Mouse (Mus musculus) liver, adult 2 months (tissue): ENCODE measurements at regions not wholly inside any gene's neighbourhood (a gene's known extent, or its start where the extent isn't known, plus 50 kb on each side); places are given as distances from the start of the nearest gene placed in this dataset.

ENCODE experiments used
- DNase-seq: peaks from one replicate; pipeline ENCODE4 v3.0.0-alpha.2; 2011; ENCODE audit warnings: low read depth, low spot score; ENCODE audit errors: extremely low read depth
- H3K27ac ChIP-seq: fragments of 200-500 bp; replicated peaks from 2 replicates; pipeline ENCODE4 v1.5.1; 2012; ENCODE audit warnings: low read depth, mild to moderate bottlenecking, control low read depth, inconsistent platforms, low read length; ENCODE audit not compliant: insufficient read depth
- H3K27me3 ChIP-seq: fragments of 200-500 bp; 2 replicates; pipeline ENCODE4 v1.6.1; 2012; ENCODE audit warnings: mild to moderate bottlenecking, moderate library complexity, low read length, inconsistent platforms; ENCODE audit not compliant: control insufficient read depth, insufficient read depth
- H3K36me3 ChIP-seq: fragments of 200-500 bp; 2 replicates; pipeline ENCODE4 v1.6.1; 2012; ENCODE audit warnings: low read length, inconsistent platforms; ENCODE audit not compliant: control insufficient read depth, insufficient read depth
- H3K4me1 ChIP-seq: fragments of 200-500 bp; 2 replicates; pipeline ENCODE4 v1.6.1; 2011; ENCODE audit warnings: low read length; ENCODE audit not compliant: control insufficient read depth, insufficient read depth
- H3K4me3 ChIP-seq: fragments of 200-500 bp; 2 replicates; pipeline ENCODE4 v1.5.1; 2011; ENCODE audit warnings: low read depth, mild to moderate bottlenecking, control low read depth, low read length, moderate library complexity; ENCODE audit not compliant: insufficient read depth
- H3K79me2 ChIP-seq: fragments of 200-500 bp; 2 replicates; pipeline ENCODE4 v1.6.1; 2012; ENCODE audit warnings: inconsistent platforms, mild to moderate bottlenecking, low read length, moderate library complexity; ENCODE audit not compliant: control insufficient read depth, insufficient read depth
- H3K9ac ChIP-seq: fragments of 200-500 bp; 2 replicates; pipeline ENCODE4 v1.6.1; 2012; ENCODE audit warnings: low read depth, mild to moderate bottlenecking, control low read depth, inconsistent platforms, low read length
- CTCF ChIP-seq: fragments of 200-500 bp; IDR thresholded peaks from 2 replicates; pipeline ENCODE4 v1.5.1; 2011; ENCODE audit warnings: low read depth, low read length, control low read depth
- POLR2A ChIP-seq: fragments of 200-500 bp; IDR thresholded peaks from 2 replicates; pipeline ENCODE4 v1.6.1; 2011; ENCODE audit warnings: low read length, control low read depth; ENCODE audit not compliant: insufficient read depth; ENCODE audit errors: extremely low read depth
- WGBS: fragments of 180-500 bp; shearing (Covaris S2); methylation state at CpG from one replicate; pipeline ENCODE4 v1.1.7; 2018; 5-methylcytosine and 5-hydroxymethylcytosine counted together

GRCm38 (mm10) chr2:50796087-50796486 is 352.8 kb downstream of the Rnd3 start:
- no peak for TF ChIP-seq POLR2A
- TF ChIP-seq CTCF: no peak
- no peaks in the 10 kb centered on the region for H3K36me3 ChIP-seq
- H3K4me1 ChIP-seq: no peaks in the 10 kb centered on the region
- WGBS: 90% methylated on average over 3 of the region's 3 CpGs
- no peak overlapping the region for H3K9ac ChIP-seq
- no peak overlapping the region for H3K27ac ChIP-seq
- no peak overlapping the region for H3K4me3 ChIP-seq
- DNase-seq: no peak
- H3K79me2 ChIP-seq: no peaks in the 10 kb centered on the region
- no peaks in the 10 kb centered on the region for H3K27me3 ChIP-seq

GRCm38 (mm10) chr2:50793616-50794015 is 355.3 kb downstream of the Rnd3 start:
- no peaks in the 10 kb centered on the region for H3K36me3 ChIP-seq
- no peaks in the 10 kb centered on the region for H3K27me3 ChIP-seq
- no peak for DNase-seq
- no peak for TF ChIP-seq POLR2A
- no peak for TF ChIP-seq CTCF
- H3K27ac ChIP-seq: no peak overlapping the region
- H3K79me2 ChIP-seq: no peaks in the 10 kb centered on the region
- WGBS: 87% methylated on average over 2 of the region's 2 CpGs
- H3K9ac ChIP-seq: no peak overlapping the region
- H3K4me1 ChIP-seq: no peaks in the 10 kb centered on the region
- H3K4me3 ChIP-seq: no peak overlapping the region

- Histone ChIP-seq H3K36me3 (no peaks in the 10 kb centered on the region), H3K27ac (no peak overlapping the region), H3K9ac (no peak overlapping the region), H3K79me2 (no peaks in the 10 kb centered on the region), H3K27me3 (no peaks in the 10 kb centered on the region), H3K4me1 (no peaks in the 10 kb centered on the region), H3K4me3 (no peak overlapping the region)
- no peak for DNase-seq
- 91% methylated on average over 1 of the region's 1 CpGs for WGBS
- TF ChIP-seq CTCF (no peak), POLR2A (no peak)
Measured at GRCm38 (mm10) chr2:50793067-50793466, 355.8 kb downstream of the Rnd3 start.

GRCm38 (mm10) chr2:50789051-50789651 is 359.8 kb downstream of the Rnd3 start:
- no peak overlapping the region for H3K9ac ChIP-seq
- 29% methylated on average over 4 of the region's 4 CpGs for WGBS
- no peaks in the 10 kb centered on the region for H3K4me1 ChIP-seq
- peak; percentile 38 for DNase-seq
- H3K36me3 ChIP-seq: no peaks in the 10 kb centered on the region
- no peaks in the 10 kb centered on the region for H3K79me2 ChIP-seq
- H3K27ac ChIP-seq: peak overlapping the region; percentile 61; the same call in 1 of the 2 replicates
- no peak overlapping the region for H3K4me3 ChIP-seq
- no peaks in the 10 kb centered on the region for H3K27me3 ChIP-seq
- TF ChIP-seq CTCF (no peak), POLR2A (no peak)

GRCm38 (mm10) chr2:50772101-50772500 is 376.8 kb downstream of the Rnd3 start:
- TF ChIP-seq CTCF (no peak), POLR2A (no peak)
- Histone ChIP-seq H3K4me3 (no peak overlapping the region), H3K27me3 (no peaks in the 10 kb centered on the region), H3K4me1 (no peaks in the 10 kb centered on the region), H3K36me3 (no peaks in the 10 kb centered on the region), H3K9ac (no peak overlapping the region), H3K27ac (no peak overlapping the region), H3K79me2 (no peaks in the 10 kb centered on the region)
- WGBS: 80% methylated on average over 8 of the region's 8 CpGs
- DNase-seq: no peak

- no peak for TF ChIP-seq CTCF
- TF ChIP-seq POLR2A: no peak
- Histone ChIP-seq H3K4me3 (no peak overlapping the region), H3K27me3 (no peaks in the 10 kb centered on the region), H3K36me3 (no peaks in the 10 kb centered on the region), H3K27ac (no peak overlapping the region), H3K79me2 (no peaks in the 10 kb centered on the region), H3K4me1 (no peaks in the 10 kb centered on the region), H3K9ac (no peak overlapping the region)
- DNase-seq: peak; percentile 1
- 66% methylated on average over 2 of the region's 2 CpGs for WGBS
Measured at GRCm38 (mm10) chr2:50759016-50759415, 389.9 kb downstream of the Rnd3 start.
